Mouse (Mus musculus) hindbrain, embryonic 16.5 days (tissue): ENCODE data around the gene Alpk3. TPM values are rescaled to one million over a fixed set of nuclear protein-coding genes. Genes with fewer than 3 reads are reported as not detected.

Experiments used
- ATAC-seq: fragments of 200-750 bp; cut with Nextera tagmentation; 2 replicates; pipeline ENCODE4 v1.8.0; 2017; ENCODE audit warnings: moderate TSS enrichment, moderate library complexity
- H3K27ac ChIP-seq: fragments of 300-500 bp; sonication (generic); 2 replicates; pipeline ENCODE4 v1.5.1; 2014; ENCODE audit warnings: low read depth, mild to moderate bottlenecking, control low read depth, low read length, moderate library complexity
- H3K27me3 ChIP-seq: fragments of 300-500 bp; sonication (generic); replicated peaks from 2 replicates; pipeline ENCODE4 v1.6.1; 2014; ENCODE audit warnings: low read length; ENCODE audit not compliant: control insufficient read depth, insufficient read depth
- H3K36me3 ChIP-seq: fragments of 300-500 bp; sonication (generic); 2 replicates; pipeline ENCODE4 v1.6.1; 2014; ENCODE audit warnings: mild to moderate bottlenecking, low read length, moderate library complexity, mixed read lengths; ENCODE audit not compliant: control insufficient read depth, insufficient read depth
- H3K4me1 ChIP-seq: fragments of 300-500 bp; sonication (generic); 2 replicates; pipeline ENCODE4 v1.6.1; 2014; ENCODE audit warnings: low read depth, low read length; ENCODE audit not compliant: control insufficient read depth, insufficient read depth
- H3K4me2 ChIP-seq: fragments of 300-500 bp; sonication (generic); 2 replicates; pipeline ENCODE4 v1.6.1; 2014; ENCODE audit warnings: mild to moderate bottlenecking, low read length, control low read depth, moderate library complexity
- H3K4me3 ChIP-seq: fragments of 300-500 bp; sonication (generic); 2 replicates; pipeline ENCODE4 v1.5.1; 2014; ENCODE audit warnings: mild to moderate bottlenecking, low read length, control low read depth, moderate library complexity
- H3K9ac ChIP-seq: fragments of 300-500 bp; sonication (generic); 2 replicates; pipeline ENCODE4 v1.6.1; 2014; ENCODE audit warnings: low read depth, mild to moderate bottlenecking, control low read depth, low read length, moderate library complexity
- H3K9me3 ChIP-seq: fragments of 300-500 bp; sonication (generic); 2 replicates; pipeline ENCODE4 v1.6.1; 2014; ENCODE audit warnings: mild to moderate bottlenecking, low read length, moderate library complexity; ENCODE audit not compliant: control insufficient read depth
- WGBS: fragments of 180-500 bp; shearing (Covaris S2); extraction: QIAGEN DNeasy Blood & Tissue Kit; methylation state at CpG from one replicate; pipeline ENCODE4 v1.1.7; 2014; 5-methylcytosine and 5-hydroxymethylcytosine counted together
- polyA plus RNA-seq: library from polyadenylated mRNA; unstranded; fragments of >200 nt; fragmentation: Nextera tagmentation; extraction: Ambion mirVana; gene quantifications from 2 replicates; pipeline ENCODE4 v1.2.1, GENCODE M21; 2015

The Alpk3 gene
- 0.10 and 0.27 TPM in 2 replicates for polyA plus RNA-seq

GRCm38 (mm10) chr7:81057471-81057870 is at the start of gene Alpk3:
Gene Alpk3 (plus strand): TSS chr7:81057600.
- Histone ChIP-seq H3K9ac (no peak within 1 kb of the TSS), H3K9me3 (no peaks in the 10 kb centered on the region), H3K27me3 (no peaks in the 10 kb centered on the region), H3K4me1 (no peaks in the 10 kb centered on the region), H3K36me3 (no peaks in the 10 kb centered on the region), H3K4me3 (no peak within 1 kb of the TSS), H3K4me2 (no peak within 1 kb of the TSS), H3K27ac (no peak within 1 kb of the TSS)
- 50% methylated on average over 27 of the region's 27 CpGs for WGBS
- no peak for ATAC-seq

GRCm38 (mm10) chr7:81008285-81008684 is 49.1 kb upstream of the Alpk3 start:
- H3K4me3 ChIP-seq, result no peak overlapping the region
- no peaks in the 10 kb centered on the region for H3K27me3 ChIP-seq
- WGBS, result 90% methylated on average over 3 of the region's 3 CpGs
- H3K4me2 ChIP-seq, result no peak overlapping the region
- no peaks in the 10 kb centered on the region for H3K36me3 ChIP-seq
- no peak overlapping the region for H3K27ac ChIP-seq
- H3K9me3 ChIP-seq, result no peaks in the 10 kb centered on the region
- H3K9ac ChIP-seq, result no peak overlapping the region
- H3K4me1 ChIP-seq, result no peaks in the 10 kb centered on the region
- no peak for ATAC-seq

- Histone ChIP-seq H3K36me3 (no peaks in the 10 kb centered on the region), H3K27ac (no peak overlapping the region), H3K9me3 (no peaks in the 10 kb centered on the region), H3K4me3 (no peak overlapping the region), H3K4me1 (no peaks in the 10 kb centered on the region), H3K27me3 (no peaks in the 10 kb centered on the region), H3K9ac (no peak overlapping the region), H3K4me2 (no peak overlapping the region)
- ATAC-seq, result no peak
- WGBS, result 95% methylated on average over 3 of the region's 3 CpGs
Observed at GRCm38 (mm10) chr7:81011576-81011975, 45.8 kb upstream of the Alpk3 start.

- no peak overlapping the region for H3K27ac ChIP-seq
- ATAC-seq, result no peak
- WGBS, result 40% methylated on average over 11 of the region's 11 CpGs
- no peak overlapping the region for H3K9ac ChIP-seq
- H3K9me3 ChIP-seq, result no peaks in the 10 kb centered on the region
- H3K4me3 ChIP-seq, result no peak overlapping the region
- H3K4me2 ChIP-seq, result no peak overlapping the region
- no peaks in the 10 kb centered on the region; the same call in 1 of the 2 replicates for H3K4me1 ChIP-seq
- peaks cover 21% of the 10 kb centered on the region for H3K36me3 ChIP-seq
- no peaks in the 10 kb centered on the region for H3K27me3 ChIP-seq
Observed at GRCm38 (mm10) chr7:81020307-81020706, 37.1 kb upstream of the Alpk3 start.

GRCm38 (mm10) chr7:81022731-81023130 is 34.7 kb upstream of the Alpk3 start:
- Histone ChIP-seq H3K4me1 (no peaks in the 10 kb centered on the region; the same call in 1 of the 2 replicates), H3K36me3 (peaks cover 30% of the 10 kb centered on the region), H3K9ac (no peak overlapping the region), H3K9me3 (no peaks in the 10 kb centered on the region), H3K27me3 (no peaks in the 10 kb centered on the region), H3K4me3 (no peak overlapping the region), H3K27ac (no peak overlapping the region), H3K4me2 (no peak overlapping the region)
- ATAC-seq, result no peak

- H3K36me3 ChIP-seq, result peaks cover 34% of the 10 kb centered on the region
- no peaks in the 10 kb centered on the region for H3K9me3 ChIP-seq
- no peak overlapping the region for H3K9ac ChIP-seq
- ATAC-seq, result no peak
- no peaks in the 10 kb centered on the region for H3K27me3 ChIP-seq
- H3K4me3 ChIP-seq, result no peak overlapping the region
- no peak overlapping the region for H3K27ac ChIP-seq
- H3K4me2 ChIP-seq, result no peak overlapping the region
- H3K4me1 ChIP-seq, result no peaks in the 10 kb centered on the region; the same call in 1 of the 2 replicates
- 57% methylated on average over 5 of the region's 5 CpGs for WGBS
Observed at GRCm38 (mm10) chr7:81024118-81024517, 33.3 kb upstream of the Alpk3 start.

- Histone ChIP-seq H3K9me3 (no peaks in the 10 kb centered on the region), H3K9ac (no peak overlapping the region), H3K27me3 (no peaks in the 10 kb centered on the region), H3K4me2 (no peak overlapping the region), H3K36me3 (peaks cover 39% of the 10 kb centered on the region), H3K4me3 (no peak overlapping the region), H3K4me1 (no peaks in the 10 kb centered on the region; the same call in 1 of the 2 replicates), H3K27ac (no peak overlapping the region)
- ATAC-seq, result no peak
- WGBS, result 88% methylated on average over 9 of the region's 9 CpGs
Observed at GRCm38 (mm10) chr7:81024651-81025050, 32.7 kb upstream of the Alpk3 start.

- Histone ChIP-seq H3K4me1 (no peaks in the 10 kb centered on the region; the same call in 1 of the 2 replicates), H3K9me3 (no peaks in the 10 kb centered on the region), H3K36me3 (peaks cover 50% of the 10 kb centered on the region), H3K27me3 (no peaks in the 10 kb centered on the region), H3K27ac (no peak overlapping the region), H3K4me2 (no peak overlapping the region), H3K9ac (no peak overlapping the region), H3K4me3 (no peak overlapping the region)
- 100% methylated on average over 2 of the region's 2 CpGs for whole genome bisulfite sequencing
- no peak for ATAC-seq
Observed at GRCm38 (mm10) chr7:81025751-81026150, 31.6 kb upstream of the Alpk3 start.

- Histone ChIP-seq H3K9ac (no peak overlapping the region), H3K27ac (no peak overlapping the region), H3K9me3 (no peaks in the 10 kb centered on the region), H3K27me3 (no peaks in the 10 kb centered on the region), H3K36me3 (peaks cover 47% of the 10 kb centered on the region), H3K4me1 (no peaks in the 10 kb centered on the region), H3K4me3 (no peak overlapping the region), H3K4me2 (no peak overlapping the region)
- no peak for ATAC-seq
- WGBS, result 79% methylated on average over 2 of the region's 2 CpGs
Observed at GRCm38 (mm10) chr7:81039711-81040110, 17.7 kb upstream of the Alpk3 start.
